Mouse (Mus musculus) lung, postnatal 0 days (tissue): ENCODE results near the gene Tmem109.

ENCODE experiments used
- CTCF ChIP-seq: IDR thresholded peaks from 2 replicates; pipeline ENCODE4 v1.5.1; 2016; ENCODE audit warnings: antibody characterized with exemption, mild to moderate bottlenecking
- EP300 ChIP-seq: IDR thresholded peaks from 2 replicates; pipeline ENCODE4 v1.6.1; 2016; ENCODE audit warnings: antibody characterized with exemption, mild to moderate bottlenecking, control low read depth

DNA sequence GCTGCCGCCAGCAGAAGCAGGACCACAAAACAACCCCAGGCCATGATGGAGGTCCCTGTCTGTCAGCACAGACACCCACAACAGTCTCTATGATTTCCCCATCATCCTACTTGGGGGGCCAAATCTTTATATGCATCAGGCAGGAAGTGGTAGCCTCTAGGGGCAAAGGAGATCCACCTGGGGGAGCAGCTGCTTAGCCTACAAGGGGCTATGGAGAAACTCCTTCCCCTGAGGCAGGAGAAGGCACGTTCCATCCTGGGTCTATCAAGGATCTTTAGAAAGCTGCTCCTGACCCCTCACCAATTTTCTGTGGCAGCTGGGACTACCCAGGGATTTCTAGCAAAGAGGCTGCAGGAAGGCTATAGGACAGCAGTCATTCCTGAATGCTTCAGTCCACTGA, 38.7 kb upstream of the Tmem109 start, which contains the start of gene Zp1:
- TF ChIP-seq CTCF (no peak), EP300 (no peak)
